Mouse (Mus musculus) kidney, embryonic 14.5 days (tissue): ENCODE data around the gene Ccdc88c. TPM values are rescaled to one million over a fixed set of nuclear protein-coding genes. Genes with fewer than 3 reads are reported as not detected.

Experiments
- ATAC-seq: fragments of 200-750 bp; cut with Nextera tagmentation; 2 replicates; pipeline ENCODE4 v1.8.0; 2017; ENCODE audit warnings: moderate number of reproducible peaks, mild to moderate bottlenecking, moderate TSS enrichment, moderate library complexity; ENCODE audit not compliant: low FRiP score, low TSS enrichment
- H3K27ac ChIP-seq: fragments of 300-500 bp; sonication (generic); 2 replicates; pipeline ENCODE4 v1.5.1; 2014; ENCODE audit warnings: low read depth, mild to moderate bottlenecking, low read length, moderate library complexity, mixed read lengths
- H3K27me3 ChIP-seq: fragments of 300-500 bp; sonication (generic); 2 replicates; pipeline ENCODE4 v1.6.1; 2014; ENCODE audit warnings: mild to moderate bottlenecking, low read length; ENCODE audit not compliant: control insufficient read depth, insufficient read depth
- H3K36me3 ChIP-seq: fragments of 300-500 bp; sonication (generic); 2 replicates; pipeline ENCODE4 v1.6.1; 2014; ENCODE audit warnings: low read length, mixed read lengths; ENCODE audit not compliant: control insufficient read depth, insufficient read depth
- H3K4me1 ChIP-seq: fragments of 300-500 bp; sonication (generic); 2 replicates; pipeline ENCODE4 v1.6.1; 2014; ENCODE audit warnings: low read length, mixed read lengths; ENCODE audit not compliant: control insufficient read depth, insufficient read depth
- H3K4me2 ChIP-seq: fragments of 300-500 bp; sonication (generic); replicated peaks from 2 replicates; pipeline ENCODE4 v1.6.1; 2014; ENCODE audit warnings: low read depth, mild to moderate bottlenecking, low read length
- H3K4me3 ChIP-seq: fragments of 300-500 bp; sonication (generic); 2 replicates; pipeline ENCODE4 v1.5.1; 2014; ENCODE audit warnings: mild to moderate bottlenecking, low read length
- H3K9ac ChIP-seq: fragments of 300-500 bp; sonication (generic); 2 replicates; pipeline ENCODE4 v1.6.1; 2014; ENCODE audit warnings: low read depth, mild to moderate bottlenecking, low read length, moderate library complexity
- H3K9me3 ChIP-seq: fragments of 300-500 bp; sonication (generic); 2 replicates; pipeline ENCODE4 v1.6.1; 2016; ENCODE audit warnings: low read length; ENCODE audit not compliant: control insufficient read depth
- WGBS: fragments of 180-500 bp; shearing (Covaris S2); extraction: QIAGEN DNeasy Blood & Tissue Kit; methylation state at CpG from one replicate; pipeline ENCODE4 v1.1.7; 2014; 5-methylcytosine and 5-hydroxymethylcytosine counted together
- polyA plus RNA-seq: library from polyadenylated mRNA; unstranded; fragments of >200 nt; fragmentation: Nextera tagmentation; extraction: Ambion mirVana; gene quantifications from 2 replicates; pipeline ENCODE4 v1.2.1, GENCODE M21; 2014

The Ccdc88c gene
- polyA plus RNA-seq, 1 experiment from 2014 or later: 15.3 TPM

DNA sequence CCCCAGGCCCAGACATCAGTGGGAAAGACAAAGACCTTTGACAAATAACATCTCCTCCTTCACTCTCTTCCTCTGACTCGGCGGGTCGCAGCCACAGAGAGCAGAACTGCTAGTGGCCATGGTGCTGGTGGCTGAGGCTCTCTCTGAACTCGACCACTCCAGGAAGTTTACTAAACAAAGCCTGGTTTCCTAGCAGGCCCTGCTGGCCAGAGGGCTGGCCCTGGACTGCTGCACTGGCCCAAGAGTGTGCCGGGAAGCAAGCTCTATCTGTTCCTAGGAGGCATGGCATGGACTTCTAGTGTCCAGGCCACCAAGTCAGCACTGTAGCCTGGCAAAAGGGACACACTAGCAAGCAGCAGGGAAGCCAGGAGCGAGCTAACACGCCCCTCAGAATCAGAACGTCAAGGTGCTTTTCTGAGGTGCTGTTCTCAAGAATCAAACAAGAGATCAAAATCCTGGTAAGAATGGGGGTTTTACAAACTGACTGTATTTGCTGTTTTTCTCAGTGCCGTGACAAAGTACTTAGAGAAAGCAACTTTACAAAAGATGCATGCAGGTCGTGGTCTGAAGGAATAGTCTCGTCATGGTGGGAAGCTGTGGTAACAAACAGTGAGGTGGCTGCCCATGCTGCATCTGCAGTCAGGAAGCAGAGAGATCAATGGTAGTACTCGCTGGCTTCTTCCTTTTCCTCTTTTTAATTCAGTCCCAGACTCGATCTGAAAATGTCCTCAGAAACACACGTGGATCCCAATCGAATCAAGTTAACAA, 50.7 kb downstream of the Ccdc88c start:
- Histone ChIP-seq H3K36me3 (no peaks in the 10 kb centered on the region), H3K9me3 (no peaks in the 10 kb centered on the region), H3K4me1 (no peaks in the 10 kb centered on the region), H3K4me2 (no peak overlapping the region), H3K9ac (no peak overlapping the region), H3K27me3 (no peaks in the 10 kb centered on the region), H3K4me3 (no peak overlapping the region), H3K27ac (no peak overlapping the region)
- WGBS: 76% methylated on average over 15 of the region's 15 CpGs
- no peak for ATAC-seq

DNA sequence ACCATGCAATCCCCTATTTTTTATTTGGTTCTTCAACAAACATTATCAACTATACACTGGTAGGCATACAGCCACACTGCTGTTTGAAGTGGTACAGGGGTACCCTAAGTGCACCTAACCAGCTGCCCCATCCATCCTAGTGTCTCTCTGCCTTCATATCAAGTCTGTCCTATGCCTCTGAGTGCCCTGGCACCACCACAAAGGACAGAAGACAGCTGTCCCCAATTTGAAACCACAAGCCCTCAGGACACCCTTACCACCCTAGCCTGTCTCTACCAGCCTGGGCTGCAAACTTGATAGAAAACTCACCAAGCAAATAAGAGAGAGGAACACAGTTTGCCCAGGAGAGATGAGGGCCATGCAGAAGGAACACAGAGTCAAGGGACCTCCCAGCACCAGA, 51.3 kb downstream of the Ccdc88c start:
- H3K27ac ChIP-seq: no peak overlapping the region
- H3K4me2 ChIP-seq: no peak overlapping the region
- no peak for ATAC-seq
- no peak overlapping the region for H3K9ac ChIP-seq
- H3K4me1 ChIP-seq: no peaks in the 10 kb centered on the region
- no peaks in the 10 kb centered on the region for H3K36me3 ChIP-seq
- H3K4me3 ChIP-seq: no peak overlapping the region
- no peaks in the 10 kb centered on the region for H3K27me3 ChIP-seq
- H3K9me3 ChIP-seq: no peaks in the 10 kb centered on the region

DNA sequence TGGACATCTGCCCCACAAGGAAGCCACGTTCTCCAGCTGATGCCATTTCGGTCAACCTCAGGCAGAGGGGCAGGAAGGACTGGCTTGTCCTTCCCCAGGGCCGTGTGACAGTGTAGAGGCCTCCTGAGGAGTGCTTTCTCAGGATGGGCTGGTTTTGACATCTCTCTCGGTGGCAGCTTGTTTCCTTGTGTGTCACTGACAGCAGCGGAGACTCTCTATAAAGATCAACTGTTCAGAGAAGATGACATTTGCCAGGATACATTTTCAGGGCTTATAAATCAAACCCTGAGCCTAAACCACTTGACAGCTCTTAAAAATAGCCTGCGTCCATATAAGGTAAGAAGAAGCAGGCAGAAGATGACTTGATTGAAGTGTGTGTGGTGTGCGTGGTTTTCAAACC, 59.0 kb downstream of the Ccdc88c start:
- no peak for ATAC-seq
- Histone ChIP-seq H3K9me3 (no peaks in the 10 kb centered on the region), H3K36me3 (peaks cover 18% of the 10 kb centered on the region), H3K27me3 (no peaks in the 10 kb centered on the region), H3K27ac (no peak overlapping the region), H3K4me1 (no peaks in the 10 kb centered on the region), H3K4me3 (no peak overlapping the region), H3K4me2 (no peak overlapping the region), H3K9ac (no peak overlapping the region)
- 75% methylated on average over 7 of the region's 7 CpGs for WGBS

DNA sequence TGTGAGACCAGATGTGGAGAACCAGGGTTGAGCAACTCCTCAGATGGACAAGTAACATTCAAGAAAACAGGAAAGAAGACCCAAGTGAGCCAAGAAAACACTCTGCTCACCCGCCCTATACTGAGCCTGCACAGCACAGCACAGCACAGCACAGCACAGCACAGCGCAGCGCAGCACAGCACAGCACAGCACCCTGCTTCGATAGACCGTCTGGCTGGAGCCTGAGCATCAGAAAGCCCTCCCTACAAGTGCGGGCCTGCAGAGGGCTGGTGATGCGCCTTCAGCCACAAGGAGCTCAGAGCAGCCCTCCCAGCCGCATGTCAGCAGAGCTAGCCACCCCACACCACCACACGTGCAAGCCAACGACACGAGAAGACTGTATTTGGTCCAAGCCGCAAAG, 61.5 kb downstream of the Ccdc88c start:
- Histone ChIP-seq H3K4me3 (no peak overlapping the region), H3K4me2 (no peak overlapping the region), H3K9ac (no peak overlapping the region), H3K4me1 (no peaks in the 10 kb centered on the region), H3K27ac (no peak overlapping the region), H3K36me3 (peaks cover 18% of the 10 kb centered on the region), H3K9me3 (no peaks in the 10 kb centered on the region), H3K27me3 (no peaks in the 10 kb centered on the region)
- no peak for ATAC-seq
- WGBS: 93% methylated on average over 12 of the region's 12 CpGs

DNA sequence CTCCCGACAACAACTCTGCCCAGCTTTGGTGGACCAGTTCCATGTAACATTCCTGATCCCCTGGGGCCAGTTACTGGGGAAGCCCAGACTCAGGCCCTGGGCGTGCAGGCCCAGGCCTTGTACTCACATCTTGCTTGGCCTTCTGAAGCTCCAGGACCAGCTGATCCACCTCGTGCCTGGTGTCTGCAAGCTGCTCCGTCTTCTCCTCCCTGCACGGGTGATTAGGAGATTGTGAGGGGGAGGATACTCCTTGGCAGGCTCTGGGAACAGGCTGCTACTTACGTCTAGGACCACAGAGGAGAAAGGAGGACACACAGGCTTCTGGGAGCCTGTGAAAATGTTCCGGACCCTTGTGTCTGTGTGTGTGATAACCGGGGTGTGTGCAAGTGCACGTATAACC, 62.6 kb downstream of the Ccdc88c start:
- H3K36me3 ChIP-seq: peaks cover 18% of the 10 kb centered on the region
- no peaks in the 10 kb centered on the region for H3K9me3 ChIP-seq
- no peak overlapping the region for H3K27ac ChIP-seq
- no peak overlapping the region for H3K4me2 ChIP-seq
- 59% methylated on average over 9 of the region's 9 CpGs for WGBS
- H3K9ac ChIP-seq: no peak overlapping the region
- H3K4me3 ChIP-seq: no peak overlapping the region
- no peaks in the 10 kb centered on the region for H3K4me1 ChIP-seq
- ATAC-seq: no peak
- H3K27me3 ChIP-seq: no peaks in the 10 kb centered on the region

- Histone ChIP-seq H3K9ac (no peak overlapping the region), H3K9me3 (no peaks in the 10 kb centered on the region), H3K4me1 (no peaks in the 10 kb centered on the region), H3K36me3 (peaks cover 18% of the 10 kb centered on the region), H3K27me3 (no peaks in the 10 kb centered on the region), H3K4me3 (no peak overlapping the region), H3K27ac (no peak overlapping the region), H3K4me2 (no peak overlapping the region)
- no peak for ATAC-seq
- 87% methylated on average over 3 of the region's 3 CpGs for WGBS
Observed at GRCm38 (mm10) chr12:100965298-100965697, 63.6 kb downstream of the Ccdc88c start.

DNA sequence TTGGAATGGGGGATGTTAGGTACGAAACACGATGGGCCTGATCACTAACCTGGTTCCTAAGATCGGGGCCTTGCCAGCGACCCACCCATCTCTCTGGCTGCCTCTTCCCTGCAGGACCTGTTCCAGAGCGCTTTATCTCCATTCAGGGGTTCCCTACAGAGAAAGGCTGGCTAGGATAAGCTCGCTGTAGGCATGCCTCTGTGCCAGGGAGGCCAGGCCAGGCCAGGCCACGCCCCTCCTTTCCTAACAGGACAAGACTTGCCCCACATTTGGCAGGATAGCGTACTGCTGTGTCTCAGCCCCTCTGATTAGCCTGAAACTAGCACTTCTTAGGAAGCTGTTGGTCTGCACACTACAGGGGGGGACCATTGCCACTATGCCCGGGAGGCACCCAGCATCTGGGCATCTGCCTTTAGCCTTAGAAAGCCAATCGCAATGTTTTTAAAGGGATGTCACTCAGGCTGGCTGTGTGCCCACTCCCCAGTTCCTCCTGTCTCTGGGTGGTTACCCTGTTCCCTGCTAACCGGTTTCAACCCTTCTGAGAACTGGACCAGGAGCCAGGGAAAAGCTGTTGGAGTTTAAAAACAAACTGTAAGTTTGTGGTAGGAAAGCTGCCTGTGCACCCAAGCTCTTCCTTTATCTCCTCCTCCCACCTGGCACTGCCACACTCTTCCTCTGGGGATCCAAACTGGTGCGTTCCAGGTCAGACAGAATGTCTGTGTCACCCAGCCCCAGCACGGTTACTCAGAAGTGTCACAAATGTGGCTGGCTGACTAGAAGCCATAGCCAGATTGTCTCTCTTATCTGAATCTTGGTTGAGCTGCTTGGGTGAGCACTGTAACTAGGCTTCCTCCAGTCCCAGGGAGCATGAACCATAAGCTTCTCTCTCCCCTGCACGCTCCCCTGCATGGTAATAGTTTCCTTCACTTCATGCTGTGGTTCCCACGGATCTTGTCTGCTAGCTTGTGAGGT, 69.9 kb downstream of the Ccdc88c start:
- Histone ChIP-seq H3K4me1 (peaks cover 10% of the 10 kb centered on the region), H3K4me3 (no peak overlapping the region), H3K9ac (no peak overlapping the region), H3K27ac (peak overlapping the region; percentile 56; the same call in 1 of the 2 replicates), H3K9me3 (no peaks in the 10 kb centered on the region), H3K4me2 (no peak overlapping the region), H3K27me3 (no peaks in the 10 kb centered on the region), H3K36me3 (no peaks in the 10 kb centered on the region)
- WGBS: 62% methylated on average over 15 of the region's 15 CpGs
- ATAC-seq: peak; percentile 16; the same call in 1 of the 2 replicates

DNA sequence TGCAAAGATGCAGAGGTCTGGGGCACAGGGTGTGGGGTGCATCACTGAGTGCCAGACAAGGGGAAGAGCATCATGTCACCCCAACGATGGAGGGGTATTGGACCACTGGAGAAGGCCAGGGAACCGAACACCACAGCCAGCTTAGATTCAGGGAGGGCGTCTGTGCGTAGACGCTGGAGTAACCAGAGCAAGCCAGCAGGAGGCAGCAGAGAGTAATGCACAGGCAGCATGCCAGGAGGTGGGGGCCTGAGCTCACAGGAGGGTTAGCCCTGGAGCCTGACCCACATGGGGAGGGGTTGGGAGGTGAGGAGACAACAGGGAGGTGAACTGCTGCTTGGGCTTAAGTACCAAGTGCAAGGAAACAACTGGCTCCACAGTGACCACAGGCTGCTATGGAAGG, 70.8 kb downstream of the Ccdc88c start:
- Histone ChIP-seq H3K27me3 (no peaks in the 10 kb centered on the region), H3K4me3 (no peak overlapping the region), H3K9ac (no peak overlapping the region), H3K4me2 (no peak overlapping the region), H3K4me1 (peaks cover 10% of the 10 kb centered on the region), H3K9me3 (no peaks in the 10 kb centered on the region), H3K27ac (no peak overlapping the region), H3K36me3 (no peaks in the 10 kb centered on the region)
- 22% methylated on average over 5 of the region's 5 CpGs for WGBS
- ATAC-seq: peak; percentile 58

DNA sequence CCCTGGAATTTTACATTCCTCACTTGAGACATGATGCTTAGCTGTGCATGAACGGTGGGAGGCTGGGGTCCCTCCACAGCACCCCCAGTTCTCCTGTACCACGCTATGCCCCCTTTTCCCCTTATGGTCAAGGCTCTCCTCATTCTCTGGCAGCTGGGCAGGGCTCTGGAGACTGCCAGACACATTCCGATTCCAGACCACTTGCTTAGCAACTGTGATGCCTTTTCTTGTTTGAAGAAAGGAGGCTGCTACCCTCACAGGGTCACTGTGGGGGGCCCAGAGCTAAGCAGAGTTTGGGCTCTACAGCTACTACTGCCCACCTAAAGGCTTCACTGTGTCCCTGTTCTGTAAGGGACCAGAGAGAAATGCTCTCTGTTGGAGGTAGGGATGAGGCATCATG, 71.6 kb downstream of the Ccdc88c start:
- no peak overlapping the region for H3K4me3 ChIP-seq
- no peak for ATAC-seq

More for the DNA sequence above, 71.6 kb downstream of the Ccdc88c start:
- no peaks in the 10 kb centered on the region for H3K36me3 ChIP-seq
- no peak overlapping the region for H3K4me2 ChIP-seq
- no peaks in the 10 kb centered on the region for H3K27me3 ChIP-seq
- H3K9ac ChIP-seq: no peak overlapping the region
- H3K4me1 ChIP-seq: peaks cover 10% of the 10 kb centered on the region
- H3K27ac ChIP-seq: no peak overlapping the region
- 74% methylated on average over 3 of the region's 3 CpGs for WGBS
- no peaks in the 10 kb centered on the region for H3K9me3 ChIP-seq
